Mouse (Mus musculus): Measurements from ENCODE around the gene Gm20826. TPM values are rescaled to one million over a fixed set of nuclear protein-coding genes. Genes with fewer than 3 reads are reported as not detected.
"Not testable (repeated sequence)": the region's sequence is repeated elsewhere in the genome, so short reads cannot be mapped to it uniquely, and the experiment has no call there.

Gene Gm20826
- polyA plus RNA-seq (2014; fragmentation: Nextera tagmentation; extraction: Ambion mirVana) = 0.04 TPM in 1 of 2 replicates, not detected in the other

DNA sequence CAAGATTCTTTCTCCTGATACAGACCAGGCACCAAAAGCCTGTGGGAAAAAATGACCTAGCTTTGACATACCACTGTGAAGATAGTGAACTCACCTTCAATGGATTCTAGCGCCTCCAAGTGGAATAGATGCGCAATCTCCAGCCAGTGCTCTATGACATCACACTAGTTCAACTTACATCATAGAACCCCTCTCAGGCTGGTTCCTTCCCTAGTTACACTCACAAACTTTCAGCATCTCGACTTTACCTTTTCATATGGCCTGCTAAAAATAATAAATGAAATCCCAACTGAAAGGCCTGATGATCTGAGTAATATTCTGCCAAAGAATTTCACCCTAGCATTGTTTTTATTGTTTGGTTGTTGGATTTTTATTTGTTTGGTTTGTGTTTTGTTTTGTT, at the start of gene Gm20826:
Gm20826 (minus strand) TSS at position 101 of the 400 bp plus-strand sequence.
- not testable (repeated sequence) for H3K27ac ChIP-seq (replicated peaks; ENCODE audit: low read depth, low read length); DNase-seq (ENCODE audit: low spot score); H3K27me3 ChIP-seq (ENCODE audit: control insufficient read depth, insufficient read depth, low read length); H3K9ac ChIP-seq (ENCODE audit: low read length); H3K9me3 ChIP-seq (ENCODE audit: control insufficient read depth, low read length); H3K36me3 ChIP-seq (ENCODE audit: control insufficient read depth, insufficient read depth, low read length); ATAC-seq (ENCODE audit: insufficient number of reproducible peaks, low FRiP score, low TSS enrichment, low read depth); H3K4me1 ChIP-seq (ENCODE audit: control insufficient read depth, insufficient read depth, low read length); H3K4me2 ChIP-seq (ENCODE audit: low read depth, severe bottlenecking); H3K4me3 ChIP-seq (ENCODE audit: low read depth, low read length)
- WGBS = no CpG with 5 or more reads among the region's 3 CpGs

Other genes with a start within 250 kb of the Gm20826 start
- gene Gm21788, start 233.5 kb downstream of the Gm20826 start, polyA plus RNA-seq (2014; fragmentation: Nextera tagmentation; extraction: Ambion mirVana) = not detected in 2 replicates
- not detected in 2 replicates for gene Gm28576, start 84.5 kb upstream of the Gm20826 start, polyA plus RNA-seq (2014; fragmentation: Nextera tagmentation; extraction: Ambion mirVana)

Measured in limb, embryonic 11.5 days (tissue).